Mouse (Mus musculus) lung, postnatal 0 days (tissue): ENCODE results near the gene Ralgps2.
A peak's percentile ranks its signal among the peaks of the same experiment; 100 is the strongest.

Experiments used
- CTCF ChIP-seq: IDR thresholded peaks from 2 replicates; pipeline ENCODE4 v1.5.1; 2016; ENCODE audit warnings: antibody characterized with exemption, mild to moderate bottlenecking
- EP300 ChIP-seq: IDR thresholded peaks from 2 replicates; pipeline ENCODE4 v1.6.1; 2016; ENCODE audit warnings: antibody characterized with exemption, mild to moderate bottlenecking, control low read depth

DNA sequence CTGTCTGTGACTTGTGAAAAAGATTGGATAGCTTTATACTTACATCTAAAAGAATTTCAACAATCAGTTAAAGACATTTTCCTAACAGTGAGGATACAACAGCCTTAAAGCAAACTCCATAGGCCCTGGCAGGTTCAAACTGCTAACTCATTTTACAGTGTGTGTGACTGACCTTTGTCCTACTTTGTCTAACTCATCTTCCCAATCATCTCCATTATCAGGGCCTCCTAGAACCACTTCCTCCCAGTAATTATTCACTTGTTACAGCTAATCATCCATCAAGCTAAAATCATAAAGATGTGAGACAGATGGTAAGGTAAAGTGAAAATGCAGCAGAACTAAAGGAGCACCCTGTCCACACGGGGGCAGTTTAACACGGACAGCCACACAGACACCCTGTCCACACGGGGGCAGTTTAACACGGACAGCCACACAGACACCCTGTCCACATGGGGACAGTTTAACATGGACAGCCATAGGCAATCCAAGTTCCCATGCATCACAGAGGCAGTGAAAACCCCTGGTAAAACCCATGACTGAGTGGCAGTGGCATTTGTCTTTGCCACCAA, 77.9 kb downstream of the Ralgps2 start:
- TF ChIP-seq EP300 (no peak), CTCF (peak; percentile 81)
